Mouse (Mus musculus) neural tube, embryonic 10.5 days (tissue): ENCODE data around the gene Cttnbp2.
"Not testable (repeated sequence)": the region's sequence is repeated elsewhere in the genome, so short reads cannot be mapped to it uniquely, and the experiment has no call there.

Source experiments
- DNase-seq: peaks from one replicate; pipeline ENCODE4 v3.0.0-alpha.2; 2017; ENCODE audit warnings: low spot score; ENCODE audit errors: extremely low spot score

Gene Cttnbp2

GRCm38 (mm10) chr6:18420660-18421059, 94.0 kb downstream of the Cttnbp2 start:
- no peak for DNase-seq

GRCm38 (mm10) chr6:18417866-18418454, 96.7 kb downstream of the Cttnbp2 start:
- no peak for DNase-seq

DNA sequence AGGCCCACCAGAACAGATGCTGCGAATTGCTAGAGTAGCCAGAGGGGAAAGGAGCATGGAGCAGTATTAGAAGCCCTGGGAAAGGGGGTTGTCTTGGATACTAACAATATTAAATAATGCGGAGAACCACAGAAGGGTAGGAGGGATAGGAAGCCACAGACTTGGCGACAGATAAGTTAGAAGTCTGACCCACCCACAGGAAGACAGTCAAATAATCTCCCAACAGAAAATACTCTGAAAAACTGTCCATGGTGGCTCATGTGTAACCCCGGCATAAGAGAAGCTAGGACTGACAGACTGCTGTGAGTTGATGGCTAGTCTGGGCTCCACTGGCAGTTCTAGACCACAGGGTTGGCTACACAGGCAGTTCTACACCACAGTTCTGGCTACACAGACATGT, 98.7 kb downstream of the Cttnbp2 start:
- DNase-seq, result no peak

- no peak for DNase-seq
Observed at GRCm38 (mm10) chr6:18411505-18412225, 103.0 kb downstream of the Cttnbp2 start.

GRCm38 (mm10) chr6:18408445-18408844, 106.2 kb downstream of the Cttnbp2 start:
- no peak for DNase-seq

- no peak for DNase-seq
Observed at GRCm38 (mm10) chr6:18401066-18401674, 113.5 kb downstream of the Cttnbp2 start.

DNA sequence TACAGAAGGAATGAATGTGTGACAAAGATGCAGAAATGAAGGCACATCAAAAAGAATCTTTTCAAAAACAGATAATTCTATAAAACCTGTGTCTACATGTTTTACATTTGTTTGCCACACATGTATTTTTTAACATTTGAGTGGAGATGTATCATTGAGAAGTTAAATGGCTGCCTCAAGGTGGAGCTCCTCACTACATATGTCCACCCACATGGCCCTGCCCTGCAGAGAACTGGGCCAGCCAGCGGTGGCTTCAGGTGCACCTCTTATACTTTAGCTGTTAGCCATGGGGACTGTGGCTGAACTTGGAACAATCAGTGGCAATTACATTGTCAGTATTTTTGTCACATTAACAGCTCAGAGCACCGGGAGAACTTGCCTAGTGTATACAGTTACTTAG, 133.3 kb downstream of the Cttnbp2 start:
- no peak for DNase-seq

GRCm38 (mm10) chr6:18380300-18381202, 134.1 kb downstream of the Cttnbp2 start:
- no peak for DNase-seq

GRCm38 (mm10) chr6:18377755-18378154, 136.9 kb downstream of the Cttnbp2 start:
- not testable (repeated sequence) for DNase-seq

DNA sequence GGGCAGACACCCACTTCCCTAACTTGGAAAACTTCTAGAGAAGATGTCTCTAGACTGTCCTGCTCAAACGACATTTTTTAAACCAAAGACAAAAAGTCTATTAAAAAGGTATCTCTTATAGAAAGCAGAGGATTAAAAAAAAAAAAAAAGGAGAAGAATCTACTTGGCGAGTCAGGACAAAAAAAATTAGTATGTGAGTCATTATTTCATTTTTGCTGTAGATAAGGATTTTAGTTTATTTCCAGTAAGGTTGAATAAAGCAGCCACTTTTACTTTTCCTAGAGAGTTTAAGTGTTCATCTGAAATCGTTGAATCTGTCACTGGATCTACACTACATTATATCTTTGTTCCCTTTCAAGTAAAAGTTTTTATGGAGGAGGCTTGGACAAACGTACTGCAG, 139.9 kb downstream of the Cttnbp2 start:
- DNase-seq, result no peak

- DNase-seq, result no peak
Observed at GRCm38 (mm10) chr6:18373652-18374051, 141.0 kb downstream of the Cttnbp2 start.

DNA sequence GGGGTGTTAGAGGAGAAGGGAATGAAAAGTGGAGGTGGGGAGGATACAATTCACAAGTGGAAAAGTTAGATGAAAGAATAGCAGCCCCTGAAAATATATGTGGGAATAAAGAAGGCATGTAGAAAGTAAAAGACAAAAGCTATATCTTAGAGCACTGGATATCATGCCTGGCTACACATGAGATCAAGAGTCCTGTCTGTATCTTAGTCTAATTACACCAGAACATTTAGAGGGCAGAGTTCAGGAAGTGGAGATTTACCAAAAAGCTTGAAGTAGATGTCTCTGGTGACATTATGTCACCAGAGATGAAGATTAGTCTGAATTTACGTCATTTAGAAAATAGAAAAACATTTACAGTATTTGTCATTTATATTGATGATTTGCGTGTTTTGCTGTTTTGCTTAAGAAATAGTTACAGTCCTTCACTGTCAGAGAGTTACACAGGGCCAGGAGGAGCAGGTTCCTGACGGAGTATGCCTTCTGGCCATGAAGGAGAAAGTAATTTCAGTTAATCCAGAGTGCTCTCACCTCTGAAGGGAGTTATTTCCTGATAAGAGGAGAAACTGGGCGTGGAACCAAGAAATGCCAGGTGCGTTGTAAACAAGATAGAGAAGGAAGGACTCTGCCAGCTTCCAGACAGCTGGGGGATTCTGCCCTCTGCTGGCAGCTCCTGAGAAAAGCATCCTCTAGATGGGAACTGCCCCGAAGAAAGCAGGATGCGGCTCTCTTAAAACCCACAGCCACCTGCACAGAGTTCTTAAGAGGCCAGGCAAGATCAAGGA, 142.0 kb downstream of the Cttnbp2 start:
- peak; percentile 52 for DNase-seq

DNA sequence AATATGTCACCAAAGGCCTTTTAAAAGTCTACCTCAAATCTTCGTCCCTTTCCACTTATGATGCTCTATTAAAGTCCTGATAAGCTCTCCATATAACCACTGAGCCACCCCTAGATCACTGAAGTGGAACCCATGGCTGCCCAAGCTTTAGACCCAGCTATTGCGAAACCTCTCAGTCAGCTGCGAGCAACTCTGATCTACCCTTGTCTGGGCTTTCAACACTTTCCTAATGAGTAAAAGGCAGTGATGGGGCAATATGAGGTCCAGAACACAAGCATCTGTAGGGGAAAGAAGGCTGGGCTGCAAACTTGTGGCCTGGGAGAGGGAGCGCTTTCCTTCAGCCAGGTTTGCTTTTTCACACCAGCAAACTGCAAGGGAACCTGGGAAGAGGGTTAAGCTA, 144.9 kb downstream of the Cttnbp2 start:
- no peak for DNase-seq

DNA sequence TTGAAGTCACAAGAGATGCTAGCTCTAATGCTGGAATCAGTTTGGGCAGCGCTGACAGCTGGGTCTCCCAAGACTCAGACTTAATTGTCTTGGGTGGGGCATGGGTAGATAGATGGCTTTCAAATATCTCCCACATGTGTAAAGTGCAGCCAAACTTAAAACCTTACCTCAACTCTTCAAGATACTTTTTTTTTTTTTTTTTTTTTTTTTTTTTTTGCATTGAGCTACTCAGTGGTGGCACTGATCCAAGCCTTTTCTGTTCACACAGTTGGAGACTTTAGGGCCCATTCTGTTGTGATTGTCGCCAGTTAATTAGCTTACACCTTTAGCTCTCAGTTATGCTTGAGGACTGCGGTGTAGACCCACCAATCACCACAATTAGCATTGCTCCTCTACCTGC, 145.6 kb downstream of the Cttnbp2 start:
- no peak for DNase-seq

DNA sequence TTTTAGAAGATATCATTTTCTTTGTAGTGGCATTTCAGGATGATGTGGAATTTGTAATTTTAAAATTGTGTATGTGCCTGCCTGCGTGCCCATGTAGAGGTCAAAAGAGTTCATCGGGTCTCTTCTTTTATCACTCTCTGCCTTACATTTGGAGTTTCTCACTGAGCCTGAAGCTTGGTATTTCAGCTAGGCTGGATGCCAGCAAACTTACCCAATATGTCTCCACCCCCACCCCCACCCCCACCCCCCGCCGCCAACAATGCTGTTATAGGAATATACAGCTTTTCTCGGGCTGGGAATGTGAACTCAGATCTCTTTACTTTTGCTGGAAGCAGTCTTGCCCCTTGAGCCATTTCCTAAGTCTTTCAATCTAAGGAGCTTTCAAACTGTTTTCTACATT, 152.4 kb downstream of the Cttnbp2 start:
- no peak for DNase-seq

GRCm38 (mm10) chr6:18360955-18361354, 153.7 kb downstream of the Cttnbp2 start:
- no peak for DNase-seq

- DNase-seq, result no peak
Observed at GRCm38 (mm10) chr6:18360154-18360553, 154.5 kb downstream of the Cttnbp2 start.

DNA sequence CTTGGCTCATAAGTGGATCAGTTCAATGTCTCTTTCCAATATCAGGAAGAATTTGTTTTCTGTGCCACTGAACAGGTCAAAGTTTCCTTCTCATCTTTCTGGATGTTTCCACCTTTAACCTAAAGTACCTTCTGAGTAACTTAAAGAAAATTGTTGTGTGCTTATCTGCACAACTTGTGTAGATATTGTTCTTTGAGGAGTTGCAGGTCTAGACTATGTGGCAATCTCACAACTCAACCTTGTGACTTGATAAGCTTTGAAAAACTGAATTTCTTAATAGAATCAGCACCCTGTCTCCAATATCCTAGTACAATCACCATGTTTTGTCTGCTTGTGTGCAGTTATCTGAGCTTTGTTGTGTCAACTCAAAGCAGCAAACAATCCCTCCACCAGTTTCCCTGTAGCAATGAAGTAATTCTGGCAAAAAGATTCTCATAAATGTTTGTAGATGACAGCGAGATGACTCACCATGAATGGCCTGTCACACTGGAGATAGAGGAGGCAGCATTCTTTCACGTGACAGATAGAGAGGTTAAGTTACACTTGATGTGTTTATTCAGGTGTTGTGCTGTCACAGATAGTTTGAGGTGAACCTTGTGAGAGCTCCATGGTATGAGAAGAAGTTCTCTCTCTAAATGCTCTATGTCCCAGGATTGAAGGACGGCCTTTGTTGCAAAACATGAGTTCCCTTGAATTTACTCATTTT, 165.3 kb downstream of the Cttnbp2 start:
- no peak for DNase-seq

GRCm38 (mm10) chr6:18344272-18344671, 170.4 kb downstream of the Cttnbp2 start:
- DNase-seq, result no peak

- DNase-seq, result no peak
Observed at GRCm38 (mm10) chr6:18338307-18338706, 176.3 kb downstream of the Cttnbp2 start.
